Mouse (Mus musculus) megakaryocyte, embryonic 14.5 days (primary cell): ENCODE measurements around the gene Dock4.

Source experiments
- FLI1 ChIP-seq: IDR thresholded peaks from 2 replicates; pipeline ENCODE4 v1.6.1; 2012; ENCODE audit warnings: low read length, inconsistent platforms, mixed read lengths
- GATA1 ChIP-seq: IDR thresholded peaks from 3 replicates; pipeline ENCODE4 v1.6.1; 2012; ENCODE audit warnings: mixed read lengths, low read length, inconsistent platforms, borderline replicate concordance

DNA sequence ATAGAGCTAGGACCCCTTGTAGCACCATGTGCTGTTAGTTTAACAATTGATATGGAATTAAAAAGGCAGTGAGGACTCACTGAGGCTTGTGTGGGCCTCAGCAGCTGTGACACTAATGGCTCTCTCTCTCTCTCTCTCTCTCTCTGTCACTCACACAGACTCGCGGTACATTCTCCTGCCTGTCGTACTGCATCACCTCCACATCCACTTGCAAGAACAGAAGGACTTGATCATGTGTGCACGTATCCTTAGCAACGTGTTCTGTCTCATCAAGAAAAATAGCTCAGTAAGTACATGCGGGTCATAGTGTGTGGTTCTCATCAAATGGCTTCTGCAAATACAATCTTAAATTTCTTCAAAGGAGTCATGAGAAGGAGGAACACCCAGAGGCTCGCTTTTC is 299.7 kb downstream of the Dock4 start:
- TF ChIP-seq GATA1 = no peak
- TF ChIP-seq FLI1 = no peak
